Mouse (Mus musculus) brain, embryonic 14.5 days (tissue): ENCODE measurements around the gene Sntb2. TPM values are rescaled to one million over a fixed set of nuclear protein-coding genes. Genes with fewer than 3 reads are reported as not detected.
"Not testable (repeated sequence)": the region's sequence is repeated elsewhere in the genome, so short reads cannot be mapped to it uniquely, and the experiment has no call there.

Source experiments
- DNase-seq: peaks from one replicate; pipeline ENCODE4 v3.0.0-alpha.2; 2011; ENCODE audit warnings: low read depth
- CTCF ChIP-seq: fragments of 200-500 bp; IDR thresholded peaks from 2 replicates; pipeline ENCODE4 v1.5.1; 2012; ENCODE audit warnings: inconsistent platforms, mild to moderate bottlenecking, moderate library complexity, borderline replicate concordance; ENCODE audit not compliant: insufficient read depth, insufficient read length; ENCODE audit errors: extremely low read depth
- POLR2A ChIP-seq: fragments of 200-500 bp; IDR thresholded peaks from 2 replicates; pipeline ENCODE4 v1.6.1; 2012; ENCODE audit warnings: mild to moderate bottlenecking, inconsistent platforms, borderline replicate concordance; ENCODE audit not compliant: poor library complexity, insufficient read depth, insufficient read length, severe bottlenecking; ENCODE audit errors: extremely low read depth
- polyA plus RNA-seq: library from polyadenylated mRNA; depleted of rRNA; stranded (reverse); fragments of >200 nt; gene quantifications from 2 replicates; pipeline ENCODE4 v1.2.3, GENCODE M21; 2012

Sntb2 gene
- polyA plus RNA-seq, 1 experiment: 5.7 TPM

DNA sequence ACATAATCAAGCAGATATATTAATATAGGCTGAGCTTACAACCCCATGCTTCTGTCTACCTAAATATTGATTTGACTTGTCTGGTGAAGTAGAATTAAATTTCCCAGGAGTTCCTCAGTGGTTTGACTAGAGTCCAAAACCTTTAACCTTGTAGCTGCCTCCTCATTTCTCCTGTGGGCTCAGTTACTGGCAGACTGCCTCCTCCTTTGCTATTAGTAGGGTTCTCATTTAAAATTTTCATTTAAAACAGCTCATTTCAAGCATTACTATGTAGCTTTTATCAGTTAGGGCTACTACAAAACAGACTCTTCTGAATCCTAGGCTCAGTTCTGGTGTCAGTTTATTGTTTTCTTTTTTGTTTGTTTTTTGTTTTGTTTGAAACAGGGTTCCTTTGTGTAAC lies 50.4 kb downstream of the Sntb2 start:
- TF ChIP-seq POLR2A (no peak), CTCF (no peak)
- no peak for DNase-seq

DNA sequence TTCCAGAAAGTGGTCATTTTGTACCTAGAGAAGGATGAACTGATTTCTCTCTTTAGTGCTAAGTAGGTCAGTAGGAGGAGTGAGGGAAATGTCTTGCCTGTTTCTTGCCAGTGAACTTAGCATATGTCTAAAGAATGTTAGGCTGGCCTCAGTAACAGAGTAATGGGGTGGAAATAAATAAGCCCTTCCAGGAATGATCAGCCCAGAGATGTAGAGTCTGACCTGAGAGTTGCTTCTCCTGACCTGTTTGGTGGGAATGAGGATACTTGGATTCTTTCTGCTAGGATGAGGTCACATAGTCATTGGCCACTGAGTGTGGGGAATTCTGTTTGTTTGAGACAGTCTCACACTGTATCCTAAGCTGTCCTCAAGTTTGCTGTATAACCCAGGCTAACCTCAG lies 52.0 kb downstream of the Sntb2 start:
- no peak for TF ChIP-seq POLR2A
- TF ChIP-seq CTCF: no peak
- no peak for DNase-seq

DNA sequence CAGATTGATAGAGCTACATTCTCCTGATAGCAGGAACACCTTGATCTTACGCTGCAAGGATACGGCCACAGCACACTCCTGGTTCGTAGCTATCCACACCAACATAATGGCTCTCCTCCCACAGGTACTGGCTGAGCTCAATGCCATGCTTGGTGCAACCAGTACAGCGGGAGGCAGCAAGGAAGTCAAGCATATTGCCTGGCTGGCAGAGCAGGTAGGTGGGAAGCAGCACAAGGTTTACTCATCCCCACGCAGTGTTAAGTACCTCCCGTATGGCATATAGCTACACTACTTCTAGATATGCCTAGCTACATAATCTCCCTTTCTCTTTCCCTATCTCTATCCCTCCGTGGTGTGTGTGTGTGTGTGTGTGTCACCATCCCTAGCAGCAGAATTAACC lies 55.8 kb downstream of the Sntb2 start:
- no peak for DNase-seq
- no peak for TF ChIP-seq CTCF
- TF ChIP-seq POLR2A: no peak

DNA sequence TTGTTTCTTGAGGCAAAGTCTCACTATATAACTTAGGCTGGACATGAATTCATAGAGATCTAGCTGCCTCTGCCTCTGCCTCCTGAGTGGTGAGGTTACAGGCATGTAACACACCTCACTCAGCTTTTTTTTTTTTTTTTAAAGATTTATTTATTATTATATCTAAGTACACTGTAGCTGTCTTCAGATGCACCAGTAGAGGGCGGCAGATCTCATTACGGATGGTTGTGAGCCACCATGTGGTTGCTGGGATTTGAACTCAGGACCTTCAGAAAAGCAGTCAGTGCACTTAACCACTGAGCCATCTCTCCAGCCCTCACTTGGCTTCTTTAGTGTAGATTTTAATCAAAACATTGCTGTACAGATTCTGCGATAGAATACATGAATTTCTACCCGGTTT lies 60.8 kb downstream of the Sntb2 start:
- DNase-seq: not testable (repeated sequence)

DNA sequence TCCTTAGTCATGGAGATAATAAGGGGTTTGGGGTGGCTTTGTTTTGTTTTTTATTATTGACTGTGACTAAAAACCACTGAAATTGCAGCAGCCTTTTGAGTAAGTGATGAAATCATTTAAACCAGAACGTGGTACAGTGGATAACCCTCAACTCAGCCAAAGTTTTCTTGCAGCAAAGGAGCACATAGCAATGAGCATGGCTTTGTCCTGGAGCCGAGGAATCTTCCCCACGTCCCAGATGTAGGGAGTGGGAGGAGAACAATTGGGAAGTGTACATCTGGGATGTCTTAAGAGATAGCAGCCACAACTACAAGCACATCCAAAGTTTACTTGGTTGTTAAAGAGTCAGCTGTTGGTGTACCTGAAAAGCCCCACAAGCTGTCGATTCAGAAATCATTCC lies 61.9 kb downstream of the Sntb2 start:
- DNase-seq: no peak
- TF ChIP-seq POLR2A (no peak), CTCF (no peak)

DNA sequence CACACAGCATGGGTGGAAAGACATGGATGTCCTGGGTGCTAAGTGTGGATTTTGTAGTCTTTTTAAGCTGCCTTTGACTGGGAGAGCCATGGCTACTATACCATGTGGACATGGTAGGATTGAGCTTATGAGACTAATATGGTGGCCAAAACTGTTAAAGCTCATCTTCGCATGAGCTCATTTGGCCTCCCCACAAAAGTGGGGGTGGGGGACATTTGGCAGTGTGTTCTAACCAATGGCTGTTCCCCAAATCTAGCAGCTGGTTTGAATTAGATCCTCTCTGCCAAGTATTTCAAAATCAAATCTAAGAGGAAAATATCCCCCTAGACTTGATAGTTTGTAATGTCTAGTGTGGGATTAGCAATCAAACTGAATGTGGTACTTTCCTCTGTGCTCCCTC lies 63.5 kb downstream of the Sntb2 start:
- TF ChIP-seq CTCF: no peak
- no peak for TF ChIP-seq POLR2A
- DNase-seq: peak; percentile 45

DNA sequence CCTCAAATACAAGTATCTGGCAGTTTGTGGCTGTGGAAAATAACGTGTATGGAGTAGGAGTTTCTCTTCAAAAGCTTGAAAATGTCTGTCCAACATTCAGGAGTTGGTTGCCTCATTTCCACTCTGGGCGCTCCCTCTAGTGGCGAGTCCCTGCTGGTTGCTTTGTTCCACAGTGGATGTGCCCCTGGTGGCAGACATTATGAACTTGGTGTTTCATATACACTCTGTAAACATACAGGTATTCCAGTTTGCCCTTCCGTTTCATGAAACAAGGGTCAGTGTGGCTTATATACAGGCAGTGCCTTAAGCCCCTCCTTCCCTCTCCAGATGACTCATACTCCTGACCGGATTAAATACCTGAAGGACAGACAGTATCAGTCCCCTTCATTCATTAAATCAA lies 67.0 kb downstream of the Sntb2 start:
- DNase-seq: peak; percentile 91
- TF ChIP-seq CTCF: peak; percentile 100
- TF ChIP-seq POLR2A: no peak

DNA sequence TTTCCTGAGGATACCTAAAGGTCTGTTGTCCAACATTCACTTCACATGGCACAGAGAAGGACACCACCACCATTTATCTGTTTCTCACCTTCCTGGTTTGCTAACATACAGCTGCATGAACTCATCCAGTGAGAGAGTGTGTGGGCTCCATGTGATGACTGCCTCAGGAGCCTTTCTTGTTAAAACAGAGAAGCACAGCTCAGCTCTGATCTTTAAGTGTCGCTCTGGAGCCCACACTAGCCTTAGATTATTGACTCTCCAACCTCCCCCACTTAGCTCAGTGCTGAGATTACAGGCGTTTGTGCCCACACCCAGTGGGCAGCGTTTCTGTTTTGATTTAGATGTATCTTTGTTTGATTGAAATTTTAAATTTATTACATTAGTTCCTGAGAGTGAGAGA lies 72.2 kb downstream of the Sntb2 start:
- no peak for DNase-seq
- TF ChIP-seq POLR2A (no peak), CTCF (no peak)

DNA sequence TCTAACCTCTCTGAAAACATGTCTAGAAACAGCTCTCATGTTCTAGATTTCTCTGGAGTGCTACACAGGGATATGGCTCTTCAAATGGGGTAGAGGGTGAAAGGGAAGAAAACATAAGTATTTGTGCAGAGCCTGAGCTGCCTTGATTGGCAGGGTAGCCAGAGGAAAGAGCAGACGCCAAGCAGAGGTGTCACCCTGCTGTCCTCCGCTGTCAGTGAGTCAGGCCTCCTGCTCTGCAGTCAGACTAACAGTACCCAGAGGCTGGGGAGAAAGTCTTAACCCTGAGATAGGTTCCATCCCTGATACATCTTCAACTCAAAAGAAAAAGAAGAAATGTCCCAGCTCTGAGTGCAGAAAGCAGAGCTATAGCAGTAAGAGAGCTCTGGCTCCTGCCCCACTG lies 77.1 kb downstream of the Sntb2 start:
- TF ChIP-seq POLR2A: no peak
- no peak for TF ChIP-seq CTCF
- DNase-seq: no peak

DNA sequence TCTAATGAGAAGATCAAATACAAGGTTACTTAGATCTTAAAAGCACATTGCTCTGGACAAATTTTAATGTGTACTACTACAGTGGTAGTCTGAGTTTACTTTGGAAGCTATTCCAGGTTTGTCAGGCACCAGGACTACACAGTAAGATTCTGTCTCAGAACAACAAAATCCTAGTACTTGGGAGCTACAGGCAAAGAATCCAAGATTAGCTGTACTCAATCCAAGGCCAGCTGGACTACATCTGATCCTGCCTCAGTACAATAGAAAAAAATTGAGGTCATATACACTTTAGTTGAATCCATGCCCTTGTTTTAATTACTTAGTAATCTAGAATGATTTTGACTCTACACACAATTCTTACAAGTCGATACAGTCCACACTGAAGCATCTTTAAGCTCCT lies 79.4 kb downstream of the Sntb2 start:
- DNase-seq: no peak
- TF ChIP-seq POLR2A: no peak
- TF ChIP-seq CTCF: no peak

DNA sequence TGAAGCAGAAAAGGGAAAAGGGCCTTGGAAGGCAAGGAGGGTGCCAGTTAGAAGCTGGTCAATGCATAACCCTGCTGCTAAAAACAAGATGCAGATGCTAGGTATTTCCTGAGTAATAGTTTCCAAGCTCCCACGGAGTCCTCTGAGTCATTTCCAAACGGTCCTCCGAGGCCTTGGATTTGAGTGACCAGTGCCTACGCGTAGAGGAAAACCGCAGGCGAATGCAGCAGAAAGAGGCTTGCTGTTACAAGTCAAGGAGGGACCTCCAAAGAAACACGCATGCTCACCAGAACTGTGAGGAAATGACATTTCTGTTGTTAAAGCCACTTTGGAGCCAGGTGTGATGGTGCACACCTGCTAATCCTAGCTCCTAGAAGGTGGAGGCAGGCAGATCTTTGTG lies 87.9 kb downstream of the Sntb2 start:
- DNase-seq: no peak
- TF ChIP-seq CTCF: no peak

DNA sequence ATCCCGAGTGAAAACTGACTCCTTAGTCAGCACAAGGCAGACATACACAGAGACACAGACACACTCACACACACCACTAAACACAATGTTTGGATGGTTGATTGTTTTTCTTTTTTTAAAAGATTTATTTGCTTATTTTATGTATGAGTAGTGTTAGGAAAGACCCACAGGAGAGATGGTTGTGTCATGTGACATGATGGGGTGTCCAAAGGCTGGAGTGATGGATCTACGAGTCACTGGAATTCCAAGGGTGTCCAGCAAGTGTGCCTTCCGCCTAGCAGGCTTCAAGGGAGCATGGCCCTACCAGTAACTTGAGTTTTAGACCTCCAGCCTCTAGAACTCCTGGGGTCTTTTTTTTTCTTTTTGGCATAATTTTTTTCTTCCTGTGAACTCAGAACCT lies 93.8 kb downstream of the Sntb2 start:
- no peak for TF ChIP-seq CTCF
- TF ChIP-seq POLR2A: no peak
- DNase-seq: no peak

DNA sequence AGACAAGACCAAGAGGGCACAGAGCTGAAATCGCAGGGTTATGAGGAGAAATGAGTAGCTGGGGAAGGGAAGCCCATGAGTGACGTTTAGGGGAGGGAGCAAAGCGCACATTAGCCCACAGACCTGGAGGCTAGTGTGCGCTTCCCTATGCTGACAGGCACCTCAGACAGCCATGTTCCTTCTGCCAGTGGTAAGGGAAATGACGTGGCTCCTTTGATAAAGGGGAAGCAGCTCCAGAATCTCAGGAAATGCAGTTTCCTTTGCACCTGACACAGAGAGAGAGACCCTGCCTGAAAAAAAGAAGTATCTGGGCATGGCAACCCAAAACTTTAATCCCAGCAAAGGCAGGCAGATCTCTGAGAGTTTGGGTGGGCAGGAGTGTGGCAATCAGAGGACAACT lies 94.5 kb downstream of the Sntb2 start:
- DNase-seq: no peak
- TF ChIP-seq CTCF (no peak), POLR2A (no peak)
